Mouse (Mus musculus) kidney, adult 2 months (tissue): ENCODE measurements around the gene Cenpo. TPM values are rescaled to one million over a fixed set of nuclear protein-coding genes. Genes with fewer than 3 reads are reported as not detected.

Source experiments
- DNase-seq: peaks from one replicate; pipeline ENCODE4 v3.0.0; 2021
- H3K27ac ChIP-seq: fragments of 200-500 bp; 2 replicates; pipeline ENCODE4 v1.5.1; 2012; ENCODE audit warnings: low read depth, low read length, control low read depth, inconsistent platforms; ENCODE audit not compliant: insufficient read depth
- H3K27me3 ChIP-seq: fragments of 200-500 bp; replicated peaks from 2 replicates; pipeline ENCODE4 v1.6.1; 2012; ENCODE audit warnings: mild to moderate bottlenecking, moderate library complexity, low read length, inconsistent platforms; ENCODE audit not compliant: control insufficient read depth, insufficient read depth
- H3K36me3 ChIP-seq: fragments of 200-500 bp; 2 replicates; pipeline ENCODE4 v1.6.1; 2012; ENCODE audit warnings: mild to moderate bottlenecking, moderate library complexity, low read length, inconsistent platforms; ENCODE audit not compliant: control insufficient read depth, insufficient read depth
- H3K4me1 ChIP-seq: fragments of 200-500 bp; 2 replicates; pipeline ENCODE4 v1.6.1; 2011; ENCODE audit warnings: low read length; ENCODE audit not compliant: control insufficient read depth, insufficient read depth
- H3K4me3 ChIP-seq: fragments of 200-500 bp; 2 replicates; pipeline ENCODE4 v1.5.1; 2011; ENCODE audit warnings: mild to moderate bottlenecking, low read depth, low read length, control low read depth; ENCODE audit not compliant: insufficient read depth
- CTCF ChIP-seq: fragments of 200-500 bp; conservative IDR thresholded peaks from 2 replicates; pipeline ENCODE4 v1.5.1; 2011; ENCODE audit warnings: low read depth, mild to moderate bottlenecking, control low read depth, low read length, moderate library complexity, mixed read lengths; ENCODE audit not compliant: insufficient read depth, insufficient read length
- POLR2A ChIP-seq: fragments of 200-500 bp; IDR thresholded peaks from one replicate; pipeline ENCODE4 v1.6.1; 2011; ENCODE audit warnings: low read depth, low read length, control low read depth
- WGBS: fragments of 180-500 bp; shearing (Covaris S2); methylation state at CpG from one replicate; pipeline ENCODE4 v1.1.7; 2018; 5-methylcytosine and 5-hydroxymethylcytosine counted together
- polyA plus RNA-seq: library from polyadenylated mRNA; depleted of rRNA; stranded (reverse); fragments of >200 nt; gene quantifications from 2 replicates; pipeline ENCODE4 v1.2.3, GENCODE M21; 2012; rRNA removed

The Cenpo gene
- 6.1 and 6.4 TPM in 2 replicates for polyA plus RNA-seq

DNA sequence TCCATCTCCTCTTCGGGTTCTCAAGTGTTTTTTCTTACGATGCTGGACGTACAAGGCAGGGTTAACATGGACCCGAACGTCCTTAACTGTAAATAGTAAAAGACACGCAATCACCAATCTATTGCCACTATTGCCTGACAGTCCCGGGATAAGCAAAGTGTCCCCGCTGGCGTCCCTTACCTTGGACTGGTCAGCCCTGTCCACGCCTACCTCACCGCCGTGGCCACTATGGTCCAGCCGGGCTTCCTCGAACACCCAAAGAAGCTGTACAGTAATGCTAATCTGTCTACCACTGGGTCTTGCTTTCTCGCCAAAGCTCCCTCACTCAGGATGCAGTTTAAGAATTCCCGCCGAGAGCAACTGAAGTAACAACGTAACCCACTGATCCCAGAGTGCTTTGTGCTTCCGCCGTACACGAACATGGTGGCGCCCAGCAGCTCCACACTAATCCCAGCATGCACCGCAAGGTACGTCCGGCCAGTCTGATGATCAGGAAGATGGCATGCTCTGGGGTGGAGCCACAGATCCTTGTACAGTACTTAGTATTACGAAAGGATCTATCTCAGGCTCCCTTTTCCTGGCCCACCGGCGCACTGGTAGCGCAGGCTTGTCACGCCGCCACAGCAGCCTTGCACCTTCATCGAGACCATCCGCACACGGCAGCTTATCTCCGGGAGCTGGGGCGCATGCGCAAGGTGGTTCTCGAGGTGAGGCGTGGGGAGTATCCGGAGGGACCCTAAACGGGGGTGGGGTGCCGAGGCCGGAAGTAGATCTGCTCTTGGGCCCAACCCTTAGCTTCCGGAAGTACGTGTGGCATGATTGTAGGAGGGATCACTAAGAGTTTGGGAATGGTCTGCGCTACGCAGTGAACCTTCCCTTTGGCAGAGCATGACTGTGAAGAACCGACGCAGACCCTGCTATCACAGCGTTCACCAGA lies at the start of gene Cenpo, which contains the start of gene Ptrhd1:
Cenpo (minus strand) TSS at position 723 of the 937 bp plus-strand sequence.
Ptrhd1 (plus strand) TSS at position 456 of the 937 bp plus-strand sequence.
- Histone ChIP-seq H3K27ac (peak within 1 kb of the TSS; percentile 99), H3K4me1 (no peaks in the 10 kb centered on the region; the same call in 1 of the 2 replicates), H3K36me3 (no peaks in the 10 kb centered on the region), H3K27me3 (no peaks in the 10 kb centered on the region), H3K4me3 (peak within 1 kb of the TSS; percentile 79)
- peak; percentile 99 for DNase-seq
- under 1% methylated on average over 50 of the region's 50 CpGs for WGBS
- TF ChIP-seq POLR2A (peak; percentile 39), CTCF (no peak)

DNA sequence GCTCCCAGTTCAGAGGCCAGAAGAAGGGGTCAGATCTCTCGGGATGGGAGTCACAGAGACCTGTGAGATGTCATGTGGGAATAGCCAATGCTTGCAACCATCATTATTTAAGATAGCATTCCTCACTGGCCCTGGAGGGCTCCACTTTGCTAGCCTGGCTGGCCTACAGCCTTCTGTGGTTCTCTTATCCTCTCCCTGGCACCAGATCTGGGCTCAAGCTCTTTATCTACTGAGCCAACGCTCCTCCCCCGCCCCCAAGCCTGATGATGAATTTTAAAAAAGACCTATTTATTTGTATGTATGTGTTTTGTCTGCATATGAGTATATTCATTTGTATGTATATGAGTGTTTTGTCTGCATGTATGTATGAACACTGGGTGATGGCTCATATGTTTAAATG lies 45.8 kb upstream of the Cenpo start:
- no peak overlapping the region for H3K4me3 ChIP-seq
- H3K4me1 ChIP-seq, result no peaks in the 10 kb centered on the region
- TF ChIP-seq CTCF, result no peak
- TF ChIP-seq POLR2A, result no peak
- 91% methylated on average over 3 of the region's 3 CpGs for WGBS
- no peaks in the 10 kb centered on the region for H3K27me3 ChIP-seq
- H3K27ac ChIP-seq, result no peak overlapping the region
- no peak for DNase-seq
- H3K36me3 ChIP-seq, result peaks cover 2% of the 10 kb centered on the region; the same call in 1 of the 2 replicates

DNA sequence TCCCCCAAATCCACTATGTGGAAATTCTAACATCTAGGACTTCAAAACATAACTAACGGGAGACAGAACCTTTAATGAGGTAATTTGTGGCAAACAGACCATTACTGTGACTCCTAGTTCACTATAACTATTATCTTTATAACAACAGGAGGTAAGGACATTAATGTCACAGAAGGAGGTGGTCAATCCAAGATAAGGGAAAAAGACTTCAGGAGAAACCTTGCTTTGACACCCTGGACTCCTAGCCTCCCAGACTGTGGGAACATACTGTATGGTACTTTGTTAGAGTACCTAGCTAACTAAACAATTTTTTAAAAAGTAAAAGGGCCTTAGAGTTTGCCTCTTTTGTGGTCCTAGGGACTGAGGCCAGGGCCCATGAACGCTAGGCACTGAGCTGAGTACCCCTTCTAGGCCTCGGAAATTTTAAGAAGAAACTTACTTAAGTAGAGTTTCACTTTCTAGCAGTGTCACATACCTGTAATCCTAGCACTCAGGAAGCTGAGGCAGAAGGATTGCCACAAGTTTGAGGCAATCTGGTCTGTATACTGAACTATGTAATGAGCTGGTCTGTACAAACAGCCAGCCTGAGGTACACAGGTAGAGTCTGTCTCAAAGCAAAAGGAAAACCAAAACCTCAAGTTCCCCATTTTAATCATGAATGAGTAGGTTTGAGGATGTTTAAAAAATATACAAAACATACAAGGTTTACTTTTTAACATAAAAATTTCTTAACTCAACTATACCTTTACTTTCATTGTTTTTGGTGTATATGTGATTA lies 45.1 kb upstream of the Cenpo start:
- Histone ChIP-seq H3K27ac (no peak overlapping the region), H3K4me3 (no peak overlapping the region), H3K27me3 (no peaks in the 10 kb centered on the region), H3K36me3 (peaks cover 7% of the 10 kb centered on the region), H3K4me1 (no peaks in the 10 kb centered on the region)
- no peak for DNase-seq
- WGBS, result 95% methylated on average over 3 of the region's 3 CpGs
- TF ChIP-seq CTCF (no peak), POLR2A (no peak)

DNA sequence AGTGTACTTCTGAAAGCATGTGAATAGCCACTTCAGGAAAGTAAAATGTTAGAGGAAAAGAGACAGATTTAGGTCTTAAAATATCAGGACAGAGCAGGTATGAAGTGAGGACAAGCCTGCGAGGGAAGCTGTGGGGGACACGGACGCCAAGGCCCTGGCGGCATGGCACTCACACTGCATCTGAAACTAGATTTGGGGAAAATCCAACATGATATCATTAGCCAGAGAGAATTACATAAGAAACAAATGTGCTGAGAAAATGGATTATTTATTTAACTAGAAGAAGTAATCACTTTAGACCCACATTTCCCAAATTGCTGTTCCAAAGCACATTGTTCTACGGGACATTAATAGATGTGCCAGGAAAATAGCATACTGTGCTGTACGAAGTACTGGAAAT lies 37.0 kb upstream of the Cenpo start:
- no peak for DNase-seq
- TF ChIP-seq CTCF, result no peak
- no peak for TF ChIP-seq POLR2A
- Histone ChIP-seq H3K4me3 (no peak overlapping the region), H3K27ac (no peak overlapping the region), H3K36me3 (peaks cover 8% of the 10 kb centered on the region), H3K27me3 (no peaks in the 10 kb centered on the region), H3K4me1 (no peaks in the 10 kb centered on the region)
- 83% methylated on average over 6 of the region's 6 CpGs for WGBS

DNA sequence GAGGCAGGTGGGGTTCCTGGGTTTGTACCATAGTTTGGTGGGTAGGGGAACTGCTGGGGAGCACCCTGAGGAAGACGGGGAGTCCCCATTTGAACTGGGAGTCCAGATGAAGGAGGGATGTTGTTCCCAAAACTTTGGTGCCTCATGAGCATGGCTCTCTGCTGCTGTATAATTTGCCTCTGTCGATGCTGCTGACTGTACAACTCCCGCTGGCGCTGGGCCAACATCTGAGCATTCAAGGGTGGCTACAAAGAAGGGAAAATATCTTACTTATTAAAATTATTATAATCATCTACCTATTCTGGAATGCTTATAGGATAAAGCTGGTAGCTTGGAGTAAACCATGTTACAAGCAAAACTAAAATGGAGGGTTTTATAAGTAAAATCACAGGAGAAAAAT lies 33.7 kb upstream of the Cenpo start:
- Histone ChIP-seq H3K27ac (no peak overlapping the region), H3K4me3 (no peak overlapping the region), H3K27me3 (no peaks in the 10 kb centered on the region), H3K36me3 (peaks cover 6% of the 10 kb centered on the region), H3K4me1 (no peaks in the 10 kb centered on the region)
- 91% methylated on average over 4 of the region's 4 CpGs for WGBS
- TF ChIP-seq POLR2A (no peak), CTCF (no peak)
- DNase-seq, result peak; percentile 17

DNA sequence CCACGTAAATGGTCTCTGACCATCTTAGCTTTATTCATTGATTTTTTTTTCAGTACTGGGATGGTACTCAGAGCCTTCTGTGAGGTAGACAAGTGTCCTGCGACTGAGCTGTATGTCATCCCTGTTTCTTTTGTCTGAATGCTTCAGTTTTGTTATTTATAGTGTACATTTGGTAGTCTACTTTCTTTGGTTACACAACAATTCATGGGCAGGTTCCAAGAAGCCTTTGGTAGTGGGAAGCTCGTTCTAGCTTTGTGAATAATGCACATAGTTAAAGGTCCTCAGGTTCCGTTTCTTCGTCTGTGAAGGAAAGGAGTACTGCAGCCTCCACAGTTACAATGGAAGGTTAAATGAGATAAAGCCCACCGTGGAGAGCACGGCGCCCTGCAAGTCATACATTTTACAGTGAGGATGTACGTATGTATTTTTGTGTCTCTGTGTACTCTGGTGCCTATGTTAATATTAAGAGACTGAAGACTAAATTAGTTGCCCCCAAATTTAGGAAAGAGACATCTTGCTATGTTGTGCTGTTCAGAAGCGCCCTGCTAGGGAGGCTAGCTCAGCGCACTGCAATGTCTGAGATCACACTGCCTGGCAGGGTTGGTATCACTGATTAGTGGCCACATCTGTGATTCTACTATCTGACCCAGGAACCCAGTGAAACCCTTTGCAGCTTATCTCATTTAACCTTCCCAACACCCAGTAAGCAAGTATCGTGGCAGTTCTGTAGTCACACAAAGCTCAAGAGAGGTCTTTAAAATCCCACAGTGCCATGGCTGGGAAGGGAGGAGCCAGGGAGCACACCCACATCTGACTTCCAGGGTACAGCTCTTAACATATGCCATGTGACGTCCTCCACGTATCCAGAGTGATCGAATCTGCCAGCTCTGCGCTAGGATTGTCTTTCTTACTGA lies 18.9 kb upstream of the Cenpo start:
- Histone ChIP-seq H3K36me3 (peaks cover 4% of the 10 kb centered on the region), H3K4me3 (no peak overlapping the region), H3K27me3 (no peaks in the 10 kb centered on the region), H3K27ac (no peak overlapping the region), H3K4me1 (no peaks in the 10 kb centered on the region)
- DNase-seq, result no peak
- TF ChIP-seq POLR2A (no peak), CTCF (no peak)
- WGBS, result 95% methylated on average over 16 of the region's 16 CpGs

DNA sequence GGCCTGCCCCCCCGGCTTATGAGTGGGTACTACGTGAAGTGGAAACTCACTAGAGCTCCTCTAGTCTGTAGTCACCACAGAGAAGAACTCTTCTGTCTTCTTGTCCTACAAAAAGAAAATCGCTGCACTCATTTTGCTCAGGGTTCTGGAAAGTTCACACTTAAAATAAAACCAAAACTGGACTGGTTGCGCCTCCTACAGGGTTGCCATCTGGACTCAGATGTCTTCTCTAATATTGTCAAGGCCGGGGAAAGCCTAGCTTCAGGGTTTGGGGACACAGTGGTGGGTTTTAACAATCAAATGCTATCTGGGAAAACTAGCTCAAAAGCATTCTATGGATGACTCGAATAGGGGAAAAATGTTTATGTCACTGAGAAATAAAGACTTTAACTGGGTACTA lies 15.7 kb upstream of the Cenpo start:
- TF ChIP-seq CTCF (no peak), POLR2A (no peak)

More for the DNA sequence above, 15.7 kb upstream of the Cenpo start:
- no peak overlapping the region for H3K4me3 ChIP-seq
- no peak overlapping the region for H3K27ac ChIP-seq
- no peak for DNase-seq
- 93% methylated on average over 6 of the region's 6 CpGs for WGBS
- no peaks in the 10 kb centered on the region for H3K27me3 ChIP-seq
- peaks cover 1% of the 10 kb centered on the region for H3K36me3 ChIP-seq
- no peaks in the 10 kb centered on the region for H3K4me1 ChIP-seq
